Mouse (Mus musculus) limb, embryonic 14.5 days (tissue): ENCODE measurements around the gene Por. TPM values are rescaled to one million over a fixed set of nuclear protein-coding genes. Genes with fewer than 3 reads are reported as not detected.

Source experiments
- ATAC-seq: fragments of 200-750 bp; cut with Nextera tagmentation; 2 replicates; pipeline ENCODE4 v1.8.0; 2017; ENCODE audit warnings: low read depth, moderate number of reproducible peaks, moderate TSS enrichment; ENCODE audit not compliant: low FRiP score
- DNase-seq: peaks from one replicate; pipeline ENCODE4 v3.0.0-alpha.2; 2015; ENCODE audit warnings: low spot score
- H3K27ac ChIP-seq: fragments of 300-500 bp; sonication (generic); replicated peaks from 2 replicates; pipeline ENCODE4 v1.5.1; 2014; ENCODE audit warnings: low read depth, mild to moderate bottlenecking, low read length, moderate library complexity, mixed read lengths
- H3K27me3 ChIP-seq: fragments of 300-500 bp; sonication (generic); 2 replicates; pipeline ENCODE4 v1.6.1; 2014; ENCODE audit warnings: low read length, mixed read lengths; ENCODE audit not compliant: control insufficient read depth, insufficient read depth
- H3K36me3 ChIP-seq: fragments of 300-500 bp; sonication (generic); 2 replicates; pipeline ENCODE4 v1.6.1; 2014; ENCODE audit warnings: mild to moderate bottlenecking, low read length, moderate library complexity, mixed read lengths; ENCODE audit not compliant: control insufficient read depth, insufficient read depth
- H3K4me1 ChIP-seq: fragments of 300-500 bp; sonication (generic); 2 replicates; pipeline ENCODE4 v1.6.1; 2014; ENCODE audit warnings: antibody characterized with exemption, low read length, mixed read lengths; ENCODE audit not compliant: control insufficient read depth, insufficient read depth
- H3K4me2 ChIP-seq: fragments of 300-500 bp; sonication (generic); replicated peaks from 2 replicates; pipeline ENCODE4 v1.6.1; 2014; ENCODE audit warnings: low read depth, mild to moderate bottlenecking, low read length, moderate library complexity; ENCODE audit not compliant: severe bottlenecking
- H3K4me3 ChIP-seq: fragments of 300-500 bp; sonication (generic); replicated peaks from 2 replicates; pipeline ENCODE4 v1.5.1; 2014; ENCODE audit warnings: low read length
- H3K9ac ChIP-seq: fragments of 300-500 bp; sonication (generic); 2 replicates; pipeline ENCODE4 v1.6.1; 2014; ENCODE audit warnings: mild to moderate bottlenecking, low read depth, low read length, moderate library complexity; ENCODE audit not compliant: severe bottlenecking
- H3K9me3 ChIP-seq: fragments of 300-500 bp; sonication (generic); 2 replicates; pipeline ENCODE4 v1.6.1; 2016; ENCODE audit warnings: low read length; ENCODE audit not compliant: control insufficient read depth
- POLR2A ChIP-seq: fragments of 200-500 bp; IDR thresholded peaks from 2 replicates; pipeline ENCODE4 v1.8.0; 2012; ENCODE audit warnings: inconsistent platforms, mild to moderate bottlenecking, moderate library complexity, borderline replicate concordance; ENCODE audit not compliant: insufficient read depth, insufficient read length; ENCODE audit errors: extremely low read depth
- WGBS: fragments of 180-500 bp; shearing (Covaris S2); extraction: QIAGEN DNeasy Blood & Tissue Kit; methylation state at CpG from one replicate; pipeline ENCODE4 v1.1.7; 2014; 5-methylcytosine and 5-hydroxymethylcytosine counted together
- polyA plus RNA-seq, 2 experiments: library from polyadenylated mRNA; depleted of rRNA in 1 of 2; stranded (reverse) in 1 of 2; unstranded in 1 of 2; fragments of >200 nt; fragmentation: Nextera tagmentation in 1 of 2; extraction: Ambion mirVana in 1 of 2; gene quantifications; 2 replicates each; pipeline versions ENCODE4 v1.2.1 to v1.2.3; 2012 to 2014

Gene Por
- polyA plus RNA-seq, 2 experiments = 64.7 to 99.2 TPM

DNA sequence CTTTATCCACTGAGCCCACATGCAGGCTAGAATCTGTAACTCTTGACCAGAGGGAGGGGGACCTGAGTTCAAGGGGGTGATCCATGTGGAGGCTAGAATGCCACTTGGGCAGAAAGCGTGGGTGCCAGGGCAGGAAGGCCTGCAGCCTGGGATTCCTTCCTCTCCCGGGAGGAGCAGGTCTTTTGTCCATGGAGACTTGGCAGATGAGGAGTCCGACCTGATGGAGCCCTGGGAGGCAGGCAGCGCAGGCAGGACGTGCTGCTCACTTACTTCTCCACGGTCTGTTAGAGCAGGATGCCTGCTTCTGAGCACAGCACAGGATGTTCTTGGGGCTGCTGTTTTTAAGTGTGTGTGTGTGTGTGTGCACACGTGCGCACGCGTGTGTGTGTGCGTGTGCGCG is 37.2 kb downstream of the Por start:
- no peak for TF ChIP-seq POLR2A
- WGBS = 95% methylated on average over 13 of the region's 13 CpGs
- Histone ChIP-seq H3K27ac (no peak overlapping the region), H3K4me3 (no peak overlapping the region), H3K4me1 (no peaks in the 10 kb centered on the region), H3K9me3 (no peaks in the 10 kb centered on the region), H3K27me3 (no peaks in the 10 kb centered on the region), H3K9ac (no peak overlapping the region), H3K4me2 (no peak overlapping the region), H3K36me3 (peaks cover 40% of the 10 kb centered on the region)
- ATAC-seq (no peak), DNase-seq (no peak)

DNA sequence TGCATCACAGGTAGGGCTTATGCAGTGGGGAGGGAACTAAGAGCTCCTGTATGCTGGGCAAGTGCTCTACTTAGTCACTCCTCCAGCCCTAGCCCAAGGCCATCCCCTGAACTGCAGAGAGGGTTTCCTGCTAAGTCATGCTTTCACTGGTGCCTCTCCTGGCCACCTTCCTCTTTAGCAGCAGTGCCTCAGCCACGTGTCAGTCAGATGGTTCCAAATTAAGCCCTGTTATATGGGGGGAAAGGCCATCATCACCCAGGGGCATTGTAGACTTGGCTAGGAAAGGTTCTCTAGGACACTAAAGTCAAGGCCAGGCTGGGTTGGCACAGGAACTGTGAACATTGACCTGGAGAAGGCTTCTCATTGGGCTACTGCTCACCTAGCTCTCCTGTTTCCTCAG is 38.0 kb downstream of the Por start:
- WGBS = 75% methylated on average over 1 of the region's 1 CpGs
- Histone ChIP-seq H3K9ac (no peak overlapping the region), H3K4me2 (no peak overlapping the region), H3K9me3 (no peaks in the 10 kb centered on the region), H3K4me1 (no peaks in the 10 kb centered on the region), H3K36me3 (peaks cover 32% of the 10 kb centered on the region), H3K4me3 (no peak overlapping the region), H3K27ac (no peak overlapping the region), H3K27me3 (no peaks in the 10 kb centered on the region)
- ATAC-seq (no peak), DNase-seq (no peak)
- no peak for TF ChIP-seq POLR2A

DNA sequence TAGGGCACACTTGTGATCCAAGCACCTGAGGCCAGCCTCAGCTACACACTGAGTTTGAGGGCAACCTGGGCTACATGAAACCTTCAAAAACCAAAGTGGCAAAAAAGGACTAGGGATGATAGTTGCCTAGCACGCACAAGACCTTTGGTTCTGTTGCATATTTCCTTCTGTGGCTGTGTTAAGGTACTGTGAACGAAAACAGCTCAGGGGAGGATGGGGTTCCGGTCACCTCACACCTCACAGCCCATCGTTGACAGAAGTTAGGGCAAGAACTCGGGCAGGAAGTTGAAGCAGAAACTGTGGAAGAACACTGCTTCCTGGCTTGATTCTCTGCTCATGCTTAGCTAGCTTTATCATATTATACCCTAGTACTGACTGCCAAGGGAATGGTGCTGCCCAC is 39.9 kb downstream of the Por start:
- TF ChIP-seq POLR2A = no peak
- Histone ChIP-seq H3K27ac (no peak overlapping the region), H3K9ac (no peak overlapping the region), H3K4me2 (no peak overlapping the region), H3K4me3 (no peak overlapping the region), H3K4me1 (no peaks in the 10 kb centered on the region; the same call in 1 of the 2 replicates), H3K9me3 (no peaks in the 10 kb centered on the region), H3K36me3 (peaks cover 29% of the 10 kb centered on the region), H3K27me3 (no peaks in the 10 kb centered on the region)
- ATAC-seq (no peak), DNase-seq (no peak)
- WGBS = 99% methylated on average over 5 of the region's 5 CpGs

DNA sequence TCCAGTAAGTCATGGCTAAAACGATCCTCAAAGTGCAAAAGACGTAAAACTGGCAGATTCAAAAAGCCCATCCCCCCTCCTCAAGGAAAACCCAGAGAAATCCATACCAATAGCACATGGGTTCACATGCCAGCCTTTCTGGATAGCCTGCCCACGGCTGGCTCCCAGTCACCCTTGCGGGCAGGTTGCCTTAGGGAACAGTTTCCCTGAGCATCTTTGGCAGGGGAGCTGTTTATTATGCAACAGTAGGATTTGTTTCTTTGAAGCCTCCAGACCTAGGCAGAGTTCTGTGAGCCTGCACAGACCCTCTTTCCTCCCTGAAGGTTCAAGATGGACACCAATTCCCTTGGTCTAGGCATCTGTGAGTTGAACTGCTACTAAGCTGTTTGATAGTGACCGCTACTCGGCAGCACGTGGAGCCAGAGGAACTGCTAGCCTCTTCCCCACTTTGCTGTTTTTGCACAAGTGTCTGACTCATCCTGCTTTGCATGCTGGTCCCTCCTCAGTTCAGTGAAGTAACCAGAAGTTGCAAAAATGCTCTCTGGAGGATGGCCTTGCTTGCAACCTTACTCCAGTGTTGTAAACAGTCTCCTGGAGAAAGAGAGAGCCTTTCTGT is 40.9 kb downstream of the Por start:
- H3K4me2 ChIP-seq = no peak overlapping the region
- no peak for ATAC-seq
- H3K27ac ChIP-seq = no peak overlapping the region
- H3K9ac ChIP-seq = no peak overlapping the region
- WGBS = 75% methylated on average over 7 of the region's 7 CpGs
- TF ChIP-seq POLR2A = no peak
- H3K27me3 ChIP-seq = no peaks in the 10 kb centered on the region
- H3K9me3 ChIP-seq = no peaks in the 10 kb centered on the region
- no peaks in the 10 kb centered on the region; the same call in 1 of the 2 replicates for H3K4me1 ChIP-seq
- DNase-seq = no peak
- H3K36me3 ChIP-seq = peaks cover 25% of the 10 kb centered on the region
- no peak overlapping the region for H3K4me3 ChIP-seq

DNA sequence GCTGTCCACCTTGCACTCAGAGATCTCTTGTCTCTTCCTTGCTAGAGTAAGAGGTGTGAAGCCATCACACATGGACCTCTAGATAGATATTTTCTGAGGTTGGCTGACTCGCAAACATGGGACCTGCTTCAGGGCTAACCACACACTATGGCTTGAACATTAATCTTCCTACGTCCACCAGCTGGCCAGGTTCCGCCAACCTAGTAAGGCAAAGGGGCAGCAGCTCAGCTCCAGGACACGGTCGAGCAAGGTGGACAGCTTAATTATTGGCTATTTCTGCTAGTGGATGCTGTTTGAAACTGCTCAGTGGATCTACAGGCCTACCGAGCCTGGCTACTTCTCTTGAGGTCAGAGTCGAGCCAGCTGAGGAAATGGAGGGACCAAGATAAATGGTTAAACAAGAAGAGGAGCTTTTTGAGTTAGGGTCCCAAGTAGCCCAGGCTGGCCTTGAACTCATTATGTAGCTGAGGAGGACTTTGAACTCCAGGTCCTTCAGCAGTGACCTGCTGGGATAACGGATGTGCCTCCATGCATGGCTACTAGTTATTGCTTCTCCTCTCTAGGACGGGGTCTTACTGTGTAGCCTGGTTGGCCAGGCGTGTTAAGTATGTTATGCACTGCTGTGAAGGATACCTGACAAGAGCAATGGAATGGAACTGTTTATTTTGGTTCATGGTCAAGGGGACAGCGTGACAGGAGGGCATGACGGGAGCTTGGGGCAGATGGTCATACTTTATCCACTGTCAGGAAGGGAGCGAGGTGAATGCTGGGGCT is 41.9 kb downstream of the Por start:
- Histone ChIP-seq H3K36me3 (peaks cover 27% of the 10 kb centered on the region), H3K4me1 (no peaks in the 10 kb centered on the region; the same call in 1 of the 2 replicates), H3K27me3 (no peaks in the 10 kb centered on the region), H3K4me3 (no peak overlapping the region), H3K27ac (no peak overlapping the region), H3K9ac (no peak overlapping the region), H3K4me2 (no peak overlapping the region), H3K9me3 (no peaks in the 10 kb centered on the region)
- TF ChIP-seq POLR2A = no peak
- DNase-seq = no peak
- no peak for ATAC-seq
- WGBS = 88% methylated on average over 13 of the region's 13 CpGs
